Mouse (Mus musculus) olfactory bulb, adult 2 months (tissue): Measurements from ENCODE around the gene Rasa4. TPM values are rescaled to one million over a fixed set of nuclear protein-coding genes. Genes with fewer than 3 reads are reported as not detected.
"Not testable (repeated sequence)": the region's sequence is repeated elsewhere in the genome, so short reads cannot be mapped to it uniquely, and the experiment has no call there.

Experiments
- H3K27ac ChIP-seq: fragments of 200-500 bp; 2 replicates; pipeline ENCODE4 v1.5.1; 2012; ENCODE audit warnings: low read depth, low read length; ENCODE audit not compliant: insufficient read depth
- H3K4me1 ChIP-seq: fragments of 200-500 bp; 2 replicates; pipeline ENCODE4 v1.6.1; 2012; ENCODE audit warnings: low read length; ENCODE audit not compliant: control insufficient read depth, insufficient read depth
- H3K4me3 ChIP-seq: fragments of 200-500 bp; 2 replicates; pipeline ENCODE4 v1.5.1; 2012; ENCODE audit warnings: mild to moderate bottlenecking, low read depth, low read length, moderate library complexity; ENCODE audit not compliant: insufficient read depth
- CTCF ChIP-seq: fragments of 200-500 bp; IDR thresholded peaks from 2 replicates; pipeline ENCODE4 v1.5.1; 2012; ENCODE audit warnings: low read depth, mild to moderate bottlenecking, low read length, moderate library complexity; ENCODE audit not compliant: insufficient read depth
- POLR2A ChIP-seq: fragments of 200-500 bp; IDR thresholded peaks from 2 replicates; pipeline ENCODE4 v1.6.1; 2012; ENCODE audit warnings: mild to moderate bottlenecking, low read depth, low read length, moderate library complexity; ENCODE audit not compliant: insufficient read depth
- WGBS: fragments of 180-500 bp; shearing (Covaris S2); methylation state at CpG from one replicate; pipeline ENCODE4 v1.1.7; 2018; 5-methylcytosine and 5-hydroxymethylcytosine counted together
- polyA plus RNA-seq: library from polyadenylated mRNA; stranded (reverse); fragments of >200 nt; gene quantifications from 2 replicates; pipeline ENCODE4 v1.2.4, GENCODE M21; 2012; ENCODE audit warnings: low replicate concordance; ENCODE audit not compliant: missing spikeins, insufficient read depth, insufficient read length

Rasa4 gene
- polyA plus RNA-seq, 1 experiment = not detected

DNA sequence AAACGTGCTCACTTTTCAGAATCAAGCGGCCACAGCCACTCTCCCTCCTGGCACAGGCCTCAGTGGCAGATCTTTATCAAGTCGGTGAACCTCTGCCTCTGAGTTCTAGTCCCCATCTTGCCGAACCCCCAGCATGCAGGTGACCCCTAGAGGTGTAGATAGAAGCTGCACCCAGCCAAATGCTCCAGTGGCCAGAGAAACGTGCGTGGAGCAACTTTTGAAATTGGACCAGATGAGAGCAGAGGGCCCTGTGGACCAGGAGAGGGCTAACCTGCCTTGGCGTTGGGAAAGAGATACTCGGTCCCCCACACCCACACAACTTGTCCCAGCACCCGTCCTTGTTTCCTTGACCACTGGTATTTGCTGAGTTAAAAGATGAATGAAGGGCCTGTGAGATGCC is 38.3 kb upstream of the Rasa4 start:
- TF ChIP-seq POLR2A (no peak), CTCF (no peak)
- no peaks in the 10 kb centered on the region for H3K4me1 ChIP-seq
- WGBS = 49% methylated on average over 9 of the region's 9 CpGs
- no peak overlapping the region for H3K27ac ChIP-seq
- H3K4me3 ChIP-seq = no peak overlapping the region

DNA sequence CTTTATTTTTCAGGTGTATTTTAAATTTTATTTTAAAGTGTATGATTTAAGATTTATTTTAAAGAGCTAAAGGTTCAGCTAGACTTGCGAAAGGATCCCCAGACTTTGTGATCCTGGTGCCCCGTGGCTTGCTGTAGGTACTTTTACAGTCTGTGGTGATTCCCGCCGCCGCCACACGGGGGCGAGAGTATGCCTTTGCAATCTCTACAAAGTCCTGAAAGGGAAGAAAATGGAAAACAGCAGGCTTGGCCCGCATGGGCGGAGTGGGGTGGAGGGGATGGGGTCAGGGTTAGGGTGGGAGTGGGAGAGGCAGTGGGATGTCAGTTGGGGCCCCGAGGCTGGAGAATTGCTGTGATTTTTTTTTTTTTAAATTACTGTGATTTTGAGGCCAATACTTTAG is 37.7 kb upstream of the Rasa4 start:
- Histone ChIP-seq H3K4me1 (no peaks in the 10 kb centered on the region), H3K27ac (no peak overlapping the region), H3K4me3 (no peak overlapping the region)
- WGBS = 3% methylated on average over 10 of the region's 10 CpGs
- TF ChIP-seq POLR2A = no peak
- peak; percentile 76; the same call in 1 of the 2 replicates for TF ChIP-seq CTCF

DNA sequence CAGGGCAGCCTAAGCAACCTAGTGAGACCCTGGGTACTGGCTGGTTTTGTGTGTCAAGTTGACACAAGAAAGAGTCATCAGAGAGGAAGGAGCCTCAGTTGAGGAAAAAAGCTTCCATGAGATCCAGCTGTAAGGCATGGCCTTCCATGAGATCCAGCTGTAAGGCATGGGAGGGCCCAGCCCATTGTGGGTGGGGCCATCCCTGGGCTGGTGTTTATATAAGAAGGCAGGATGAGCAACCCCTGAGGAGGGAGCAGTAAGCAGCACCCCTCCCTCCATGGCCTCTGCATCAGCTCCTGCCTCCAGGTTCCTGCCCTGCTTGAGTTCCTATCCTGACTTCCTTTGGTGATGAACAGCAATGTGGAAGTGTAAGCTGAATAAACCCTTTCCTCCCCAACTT is 35.2 kb upstream of the Rasa4 start:
- peaks cover 11% of the 10 kb centered on the region for H3K4me1 ChIP-seq
- not testable (repeated sequence) for H3K27ac ChIP-seq, H3K4me3 ChIP-seq

DNA sequence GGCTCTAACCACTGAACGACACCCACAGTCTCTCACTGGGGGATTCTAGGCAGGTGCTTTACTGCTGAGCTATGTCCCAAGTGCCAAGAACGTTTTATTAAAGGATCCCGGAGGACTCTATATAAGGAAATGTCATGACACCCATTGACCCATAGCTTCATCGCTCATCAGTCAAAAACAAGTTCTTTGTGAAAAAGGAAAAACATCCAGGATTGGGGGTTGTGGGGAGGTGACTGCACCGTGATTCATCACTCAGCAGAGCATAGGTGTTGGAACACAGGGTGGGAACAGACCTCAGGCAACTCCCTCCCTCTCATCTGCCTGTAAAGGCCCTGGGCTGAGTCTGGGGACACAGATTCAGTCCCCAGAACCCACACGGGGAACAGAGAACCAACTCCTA is 33.8 kb upstream of the Rasa4 start:
- Histone ChIP-seq H3K27ac (no peak overlapping the region), H3K4me3 (no peak overlapping the region), H3K4me1 (peaks cover 11% of the 10 kb centered on the region)
- WGBS = 75% methylated on average over 6 of the region's 6 CpGs
- no peak for TF ChIP-seq CTCF
- TF ChIP-seq POLR2A = no peak

DNA sequence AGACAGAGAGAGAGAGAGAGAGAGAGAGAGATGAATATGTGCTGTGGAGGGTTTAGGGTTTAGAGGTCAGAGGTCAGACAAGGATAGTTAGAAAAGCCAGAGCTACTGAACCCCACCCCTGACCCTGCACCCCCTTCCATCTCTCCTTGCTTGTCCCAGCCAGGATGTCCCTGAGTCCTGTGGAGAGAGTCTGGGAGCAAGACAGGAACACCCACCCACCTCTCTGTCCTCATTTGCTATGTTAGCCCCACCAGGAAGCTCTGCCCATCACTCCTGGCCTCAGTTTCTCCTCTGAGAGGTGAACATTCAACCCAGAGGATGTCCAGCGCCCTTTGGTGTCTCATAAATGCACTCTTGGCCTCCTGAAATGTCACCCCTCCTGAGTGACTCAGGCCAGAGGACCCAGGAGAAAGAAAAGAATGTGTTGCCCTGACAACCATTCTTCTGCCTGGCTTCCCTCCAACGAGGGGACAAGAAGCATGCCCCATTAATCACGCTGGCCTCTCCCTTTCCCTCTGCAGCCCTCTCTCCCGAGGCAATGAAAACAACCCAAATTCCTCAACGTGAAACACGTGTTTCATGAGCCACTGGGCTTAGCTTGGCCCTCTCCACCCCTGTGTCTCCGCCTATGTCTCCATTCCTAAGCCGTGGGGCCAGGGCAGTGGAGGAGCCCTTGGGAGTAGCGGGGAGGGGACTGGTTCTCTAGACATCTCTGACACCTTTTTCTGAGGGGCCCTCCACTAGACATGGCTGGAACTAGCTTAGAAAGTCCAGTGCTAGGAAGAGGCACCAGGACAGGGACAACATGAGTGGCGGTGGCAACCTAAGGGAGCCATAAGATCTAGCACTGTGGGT is 32.3 kb upstream of the Rasa4 start:
- TF ChIP-seq CTCF = no peak
- TF ChIP-seq POLR2A = no peak
- WGBS = 32% methylated on average over 10 of the region's 10 CpGs

DNA sequence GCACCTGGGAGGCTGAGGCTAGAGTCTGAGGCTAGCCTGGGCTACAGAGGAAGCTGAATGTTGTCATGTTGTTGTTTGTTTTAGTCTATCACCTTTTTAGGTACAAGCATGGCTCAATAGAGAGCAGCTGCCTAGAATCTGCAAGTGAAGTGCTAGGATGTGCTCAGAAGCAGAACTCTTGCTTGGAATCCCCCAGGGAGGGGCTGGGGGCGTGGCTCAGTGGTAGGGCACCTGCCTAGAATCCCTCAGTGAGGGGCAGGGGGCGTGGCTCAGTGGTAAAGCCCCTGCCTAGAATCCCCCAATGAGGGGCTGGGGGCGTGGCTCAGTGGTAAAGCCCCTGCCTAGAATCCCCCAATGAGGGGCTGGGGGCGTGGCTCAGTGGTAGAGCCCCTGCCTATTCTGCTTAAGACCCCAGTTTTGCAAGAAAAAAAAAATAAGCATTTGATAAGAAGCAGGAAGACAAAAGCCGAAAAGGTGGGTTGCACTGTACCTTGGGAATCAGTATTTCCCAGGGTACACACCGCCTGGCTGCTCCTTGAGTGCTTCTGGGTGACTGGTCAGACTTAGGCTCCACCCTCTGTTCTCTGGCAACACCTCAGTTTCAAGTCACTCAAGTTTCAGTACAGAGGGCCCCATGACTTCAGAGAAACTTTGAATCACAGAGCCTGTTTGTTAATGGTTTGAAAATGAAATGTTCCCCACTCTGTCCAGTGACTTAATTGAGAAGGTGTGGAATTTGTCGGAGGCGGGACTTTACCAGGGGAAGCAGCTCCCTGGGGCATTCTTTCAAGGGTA is 30.7 kb upstream of the Rasa4 start:
- Histone ChIP-seq H3K4me3 (no peak overlapping the region), H3K4me1 (peaks cover 11% of the 10 kb centered on the region), H3K27ac (no peak overlapping the region)
- 81% methylated on average over 8 of the region's 8 CpGs for WGBS
- no peak for TF ChIP-seq POLR2A
- no peak for TF ChIP-seq CTCF

More for the DNA sequence above, 32.3 kb upstream of the Rasa4 start:
- Histone ChIP-seq H3K4me1 (peaks cover 11% of the 10 kb centered on the region), H3K4me3 (no peak overlapping the region), H3K27ac (no peak overlapping the region)

DNA sequence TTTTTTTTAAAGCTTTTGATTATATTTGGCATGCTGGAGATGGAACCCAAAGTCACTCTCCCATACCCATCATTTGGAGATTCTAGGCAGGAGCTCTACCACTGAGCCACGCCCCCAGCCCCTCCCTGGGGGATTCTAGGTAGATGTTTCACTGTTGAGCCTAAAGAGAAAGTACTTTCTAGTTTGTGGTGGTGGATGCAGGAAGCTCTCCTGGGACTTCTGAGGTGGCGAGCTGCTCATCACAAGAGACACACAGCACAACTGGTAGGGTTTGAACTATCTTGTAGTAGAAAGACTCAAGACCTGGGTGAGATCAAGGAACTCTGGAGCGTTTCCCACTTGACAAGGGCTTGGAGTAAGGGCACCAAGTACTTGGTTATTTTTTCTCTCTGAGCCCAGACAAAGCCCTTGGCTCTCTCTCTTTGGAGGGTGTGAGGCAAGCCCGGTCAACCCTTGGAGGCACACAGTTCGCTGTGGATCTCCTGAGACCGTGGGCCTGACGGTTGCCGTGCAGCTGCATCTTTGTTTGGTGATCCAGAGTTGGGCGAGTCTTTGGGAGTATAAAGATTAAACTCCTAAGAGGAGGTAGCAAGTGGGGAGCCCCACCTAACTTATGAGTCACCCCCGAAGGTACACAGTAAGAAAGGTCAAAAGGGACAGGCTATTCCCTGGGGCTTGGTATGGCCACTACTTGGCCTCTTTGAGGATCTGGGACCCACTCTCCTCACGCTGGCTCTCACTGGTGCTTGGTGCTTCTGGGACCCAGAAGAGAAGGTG is 29.2 kb upstream of the Rasa4 start, which contains the start of gene Upk3bl:
Gene Upk3bl (plus strand): TSS at position 192 of the 777 bp plus-strand sequence.
- 88% methylated on average over 11 of the region's 11 CpGs for WGBS
- no peak within 1 kb of the TSS for H3K4me3 ChIP-seq
- peaks cover 11% of the 10 kb centered on the region for H3K4me1 ChIP-seq
- no peak for TF ChIP-seq CTCF
- TF ChIP-seq POLR2A = no peak
- no peak within 1 kb of the TSS for H3K27ac ChIP-seq

DNA sequence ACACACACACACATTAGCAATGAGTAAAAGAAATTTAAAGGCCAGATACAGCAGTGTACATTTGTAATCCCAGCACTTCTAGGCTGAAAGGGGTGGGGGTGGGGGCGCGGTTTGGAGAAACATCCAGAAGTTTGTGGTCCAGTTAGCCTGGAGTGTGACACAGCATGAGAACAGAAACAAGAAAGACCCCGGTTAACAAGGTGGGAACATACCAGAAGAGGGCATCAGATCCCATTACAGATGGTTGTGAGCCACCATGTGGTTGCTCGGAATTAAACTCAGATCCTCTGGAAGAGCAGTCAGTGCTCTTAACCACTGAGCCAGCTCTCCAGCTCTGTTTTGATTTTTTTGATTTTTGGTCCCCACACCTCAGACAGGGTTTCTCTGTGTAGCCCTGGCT is 27.7 kb upstream of the Rasa4 start:
- H3K4me1 ChIP-seq = peaks cover 11% of the 10 kb centered on the region
- TF ChIP-seq CTCF (no peak), POLR2A (no peak)
- H3K27ac ChIP-seq = no peak overlapping the region
- 46% methylated on average over 4 of the region's 4 CpGs for WGBS
- H3K4me3 ChIP-seq = no peak overlapping the region

DNA sequence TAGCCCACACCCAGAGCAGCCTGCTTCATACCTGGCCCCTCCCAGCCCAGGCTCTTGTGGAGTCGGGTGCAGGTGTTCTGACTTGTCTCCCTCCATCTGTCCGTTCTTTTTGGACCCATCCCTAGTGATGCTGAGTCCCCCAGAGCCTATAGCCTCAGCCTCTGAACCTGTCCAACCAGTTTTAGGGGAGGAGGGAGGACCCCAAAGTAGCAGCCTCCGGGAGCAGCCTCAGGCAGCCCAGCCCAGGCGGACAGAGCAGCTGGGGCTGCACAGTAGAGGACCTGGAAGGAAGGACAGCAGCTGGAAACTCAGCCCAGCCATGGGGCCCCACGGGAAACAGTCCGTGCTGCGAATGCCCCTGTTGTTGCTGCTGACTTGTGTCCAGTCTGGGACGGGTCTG is 26.6 kb upstream of the Rasa4 start:
- WGBS = 40% methylated on average over 8 of the region's 8 CpGs
- TF ChIP-seq POLR2A (no peak), CTCF (no peak)
- peaks cover 1% of the 10 kb centered on the region; the same call in 1 of the 2 replicates for H3K4me1 ChIP-seq
- no peak overlapping the region for H3K4me3 ChIP-seq
- no peak overlapping the region for H3K27ac ChIP-seq
